Mouse (Mus musculus) CD4-positive helper T cell, adult 2 months (primary cell): ENCODE measurements at regions not wholly inside any gene's neighbourhood (a gene's known extent, or its start where the extent isn't known, plus 50 kb on each side); places are given as distances from the start of the nearest gene placed in this dataset.
"Not testable (repeated sequence)": the region's sequence is repeated elsewhere in the genome, so short reads cannot be mapped to it uniquely, and the experiment has no call there.

Experiments
- DNase-seq: peaks from one replicate; pipeline ENCODE4 v3.0.0-alpha.2; 2012; ENCODE audit warnings: low read depth, missing footprints, low spot score

DNA sequence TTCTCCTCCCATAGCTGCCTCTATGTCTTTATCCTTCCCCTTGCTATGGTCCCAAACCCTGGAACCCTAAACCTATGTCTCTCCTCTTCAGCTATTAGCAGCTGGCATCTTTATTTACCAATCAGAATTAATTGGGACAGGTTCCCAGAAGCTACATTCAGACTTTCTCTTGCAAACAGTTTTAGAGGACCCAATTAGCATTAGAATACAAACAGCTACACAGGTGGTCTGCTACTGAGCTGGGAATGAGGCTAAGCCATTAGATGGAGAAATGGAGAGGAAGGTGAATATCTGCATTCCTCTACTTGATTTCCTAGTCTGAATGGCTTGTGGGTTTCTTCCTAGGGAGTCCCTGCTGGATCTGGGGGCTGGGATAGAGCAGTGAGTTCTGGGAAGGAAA lies 611.9 kb downstream of the A830018L16Rik start:
- no peak for DNase-seq

DNA sequence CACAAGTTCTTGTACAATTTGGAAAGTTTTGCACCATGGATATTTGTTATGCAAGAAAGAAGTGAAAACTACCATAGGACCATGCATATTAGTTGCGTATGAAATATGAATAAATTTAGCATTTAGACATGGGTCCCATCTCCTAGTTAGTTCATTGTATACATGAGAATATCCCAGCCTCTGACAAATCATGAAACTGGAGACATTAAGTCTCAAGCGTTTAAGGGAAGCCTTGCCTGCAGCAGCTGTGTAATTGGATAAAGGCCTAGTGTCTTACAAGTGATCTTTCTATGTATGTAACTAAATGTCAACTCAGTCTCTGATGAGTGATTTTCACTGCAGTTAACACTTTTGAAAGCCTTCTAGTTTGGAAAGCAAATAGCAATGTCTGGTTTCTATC lies 613.5 kb downstream of the A830018L16Rik start:
- no peak for DNase-seq

DNA sequence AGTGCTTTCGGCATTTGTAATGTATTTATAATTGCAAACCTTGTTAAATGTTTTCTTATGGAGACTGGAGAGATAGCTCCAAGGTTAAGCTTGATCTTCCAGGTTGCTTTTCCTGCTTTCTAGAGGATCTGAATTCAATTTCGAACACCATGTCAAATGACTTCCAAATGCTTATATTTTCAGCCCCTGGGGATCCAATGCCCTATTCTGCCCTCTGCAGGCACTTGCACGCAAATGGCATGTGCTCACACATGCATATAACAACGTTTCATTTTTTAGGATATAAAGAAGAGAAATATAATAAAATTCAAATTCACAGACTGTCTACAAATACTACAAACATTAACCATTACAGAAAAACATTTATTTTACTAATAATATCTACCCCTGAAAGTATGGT lies 614.2 kb downstream of the A830018L16Rik start:
- no peak for DNase-seq

DNA sequence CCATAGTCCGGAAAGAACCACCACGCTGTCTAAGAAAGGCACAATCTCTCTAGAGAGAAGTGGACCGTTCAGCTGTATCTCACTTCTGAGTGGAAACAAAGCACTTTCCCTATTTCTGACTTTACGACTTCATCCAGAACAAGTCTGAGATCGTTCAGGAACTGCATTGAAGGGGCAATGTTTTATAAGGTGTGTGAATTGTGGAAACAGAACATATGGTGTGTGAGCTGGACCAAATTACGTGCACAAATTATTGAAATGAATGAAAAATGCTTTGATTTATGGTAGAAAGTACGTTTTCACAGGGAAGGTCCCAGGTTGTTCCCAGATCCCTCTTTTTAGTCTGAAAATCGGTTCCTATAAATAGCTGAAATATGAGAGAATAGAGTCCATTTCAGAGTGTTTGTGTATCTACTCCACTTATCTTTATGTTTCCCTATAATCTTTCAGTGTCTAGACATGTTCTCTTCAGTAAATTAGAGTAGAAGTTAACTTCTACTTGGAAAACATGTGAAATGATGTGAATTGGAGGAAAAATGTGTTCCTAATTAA lies 638.1 kb downstream of the A830018L16Rik start:
- DNase-seq: no peak

DNA sequence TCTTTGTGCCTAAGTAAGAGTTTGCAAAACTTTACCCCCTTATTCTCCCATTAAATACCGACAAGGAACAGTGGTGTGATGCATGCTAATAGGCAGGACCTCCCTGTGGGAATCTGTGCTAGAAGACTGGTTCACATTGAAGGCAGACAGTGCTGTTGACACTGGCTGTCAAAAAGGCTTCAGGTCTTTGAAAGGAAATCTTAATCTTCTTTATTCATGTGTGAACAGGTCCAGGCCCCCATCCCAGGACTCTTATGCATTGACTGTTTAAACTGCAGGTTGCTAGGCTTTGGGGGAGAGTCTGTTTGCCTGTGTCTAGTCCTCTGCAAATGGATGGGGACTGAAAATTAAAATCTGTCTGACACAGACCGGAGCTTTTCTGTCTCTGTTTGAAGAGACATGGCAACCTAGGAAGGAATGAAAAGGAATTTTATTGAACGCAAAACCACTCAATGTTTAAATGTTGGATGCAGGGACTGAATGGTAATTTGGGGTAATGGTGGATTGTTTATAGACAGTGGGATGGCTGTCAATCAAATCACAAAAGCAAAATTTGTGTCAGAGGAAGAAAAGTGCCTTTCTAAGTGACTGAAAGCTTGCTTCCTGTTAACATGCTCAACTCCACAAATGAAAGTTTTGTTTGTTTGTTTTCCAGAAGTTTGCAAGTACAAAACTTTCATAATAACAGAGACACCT lies 642.1 kb downstream of the A830018L16Rik start:
- no peak for DNase-seq

DNA sequence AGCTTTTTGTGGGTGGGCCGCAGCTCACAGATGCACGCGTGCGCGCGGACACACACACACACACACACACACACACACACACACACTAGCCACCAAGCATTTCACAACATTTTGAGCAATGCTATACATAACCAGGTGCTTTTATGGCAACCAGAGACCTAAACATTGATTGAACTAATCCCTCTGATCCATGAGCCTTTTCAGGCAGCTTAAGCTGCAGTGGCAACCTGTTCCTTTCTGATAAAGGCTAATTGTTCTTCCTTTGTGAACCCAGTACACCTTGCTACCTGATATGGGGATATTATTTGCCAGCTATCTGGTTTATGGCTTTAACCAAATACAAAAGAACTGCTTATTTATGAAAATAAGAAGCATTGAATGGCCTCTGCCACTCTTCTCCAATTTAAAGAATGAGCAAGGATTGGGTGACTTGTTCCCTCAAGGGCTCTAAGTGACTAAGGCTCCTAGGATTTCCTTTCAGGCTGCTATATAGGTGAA lies 651.2 kb downstream of the A830018L16Rik start:
- DNase-seq: no peak

DNA sequence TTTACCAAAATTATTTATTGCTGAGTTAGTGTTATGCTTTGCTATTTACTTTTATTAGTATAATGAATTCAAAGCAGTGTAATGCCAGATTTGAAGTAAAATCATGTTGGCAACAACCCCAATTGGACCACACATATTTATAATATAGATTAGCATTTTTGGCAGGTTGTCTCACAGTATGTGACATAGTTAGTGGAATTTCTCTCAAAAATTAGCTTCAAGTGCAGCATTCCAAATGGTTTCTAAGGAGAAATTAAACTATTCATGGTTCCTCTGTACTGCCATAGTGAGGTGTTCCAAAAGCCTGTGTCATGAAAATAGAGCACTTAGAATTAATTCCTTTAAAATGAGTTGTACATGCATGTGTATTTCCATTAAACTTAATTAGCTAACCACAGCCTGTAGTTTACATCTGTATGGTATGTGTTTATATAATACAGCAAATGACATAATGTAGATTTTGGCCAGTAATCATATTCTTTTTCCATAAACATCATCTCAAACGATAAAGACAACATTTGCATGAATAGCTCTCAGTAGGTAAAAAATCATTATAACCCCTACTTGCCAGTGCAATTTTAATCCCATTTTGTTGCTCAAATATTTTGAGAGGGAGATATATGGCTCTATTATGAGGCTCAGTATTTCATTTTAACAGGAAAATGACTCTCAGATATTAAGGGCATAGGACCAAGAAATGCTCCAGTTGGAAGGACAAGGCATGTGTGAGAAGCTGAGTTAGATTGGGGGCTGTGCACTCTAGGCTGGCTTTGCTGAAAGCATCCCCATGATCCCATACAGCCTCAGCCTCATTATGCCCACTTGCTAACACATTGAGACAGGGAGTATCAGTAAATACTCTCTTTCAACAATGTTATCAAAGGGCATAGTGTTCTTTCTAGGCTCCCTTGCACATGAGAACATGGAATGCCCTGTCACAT lies 678.9 kb downstream of the A830018L16Rik start:
- DNase-seq: no peak

DNA sequence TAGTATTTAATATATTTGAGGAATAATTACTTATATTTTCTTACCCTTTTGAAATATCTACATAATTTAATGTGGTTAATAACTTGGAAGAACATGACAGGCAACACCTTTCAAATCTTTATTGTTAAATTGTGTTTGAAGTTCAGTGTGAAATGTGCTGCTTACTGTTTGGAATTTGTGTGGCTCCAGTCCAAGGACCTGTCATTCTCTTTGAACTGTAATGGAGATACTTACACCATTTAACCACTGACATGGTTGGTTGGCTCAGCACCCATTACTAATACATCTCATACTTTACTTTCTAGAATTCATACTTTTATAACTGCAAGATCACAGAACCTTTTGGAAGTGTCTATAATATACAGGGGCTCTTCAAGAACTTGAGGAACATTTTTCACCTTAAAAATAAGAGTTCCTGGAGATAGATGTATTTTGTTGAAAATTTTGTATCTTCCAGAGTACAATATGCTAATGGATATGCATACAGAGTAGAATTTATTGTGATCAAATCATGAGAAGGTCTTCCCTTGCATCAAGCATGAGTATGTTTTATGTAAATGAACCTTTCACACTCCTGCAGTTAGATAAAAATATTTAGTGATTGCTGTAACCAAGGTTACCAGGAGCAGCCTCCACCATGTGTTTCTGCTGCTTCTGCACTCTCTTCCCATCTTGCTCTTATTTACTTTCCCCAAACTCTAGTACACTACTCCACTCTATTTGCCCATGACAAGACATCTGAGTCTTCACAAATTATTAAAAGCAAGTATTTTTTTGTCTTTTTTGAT lies 701.3 kb downstream of the A830018L16Rik start:
- no peak for DNase-seq

DNA sequence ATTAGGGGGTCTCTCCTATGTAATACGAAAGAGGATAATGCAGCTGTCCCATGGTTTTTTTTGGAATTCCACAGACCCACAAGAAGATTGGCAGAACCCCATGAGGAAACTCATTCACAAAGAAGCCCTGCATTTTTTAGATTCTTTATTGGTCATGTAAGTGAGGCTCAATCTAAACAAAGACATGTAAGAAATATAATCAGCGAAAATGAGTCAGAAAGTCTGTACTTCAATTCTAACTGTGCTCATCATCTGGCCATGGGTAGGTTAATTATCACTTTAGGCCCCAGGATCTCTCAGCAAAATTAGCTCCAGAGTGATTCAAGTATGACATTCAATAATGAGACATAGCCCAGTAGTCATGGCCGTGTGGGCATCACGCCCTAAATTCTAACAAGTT lies 703.2 kb downstream of the A830018L16Rik start:
- DNase-seq: no peak

DNA sequence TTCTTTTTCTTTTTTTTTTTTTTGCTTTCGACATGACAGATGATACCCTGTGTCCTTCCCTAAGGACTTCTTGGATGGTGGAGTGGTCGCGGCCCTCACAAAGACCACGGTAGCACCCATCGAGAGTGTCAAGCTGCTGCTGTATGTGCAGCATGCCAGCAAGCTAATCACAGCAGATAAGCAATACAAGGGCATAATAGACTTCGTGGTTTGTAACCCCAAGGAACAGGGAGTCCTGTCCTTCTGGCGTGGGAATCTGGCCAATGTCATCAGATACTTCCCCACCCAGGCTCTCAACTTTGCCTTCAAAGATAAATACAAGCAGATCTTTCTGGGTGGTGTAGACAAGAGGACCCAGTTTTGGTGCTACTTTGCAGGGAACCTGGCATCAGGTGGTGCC lies 707.0 kb downstream of the A830018L16Rik start:
- DNase-seq: no peak

DNA sequence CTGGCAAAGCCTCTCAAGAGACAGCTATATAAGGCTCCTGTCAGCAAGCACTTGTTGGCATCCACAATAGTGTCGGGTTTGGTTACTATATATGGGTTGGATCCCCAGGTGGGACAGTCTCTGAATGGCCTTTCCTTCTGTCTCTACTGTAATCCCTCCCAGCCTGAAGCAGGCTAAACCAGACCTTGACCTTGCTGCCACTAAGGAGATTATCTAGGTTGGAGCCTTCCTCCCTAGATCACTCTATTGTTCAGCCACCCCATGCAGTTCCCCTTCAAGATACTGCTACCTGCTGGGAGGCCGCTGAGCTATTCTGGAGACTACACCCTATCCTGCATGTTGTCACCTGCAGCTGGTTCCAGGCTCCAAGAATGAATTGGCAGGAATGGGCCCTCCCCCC lies 712.7 kb downstream of the A830018L16Rik start:
- DNase-seq: not testable (repeated sequence)

DNA sequence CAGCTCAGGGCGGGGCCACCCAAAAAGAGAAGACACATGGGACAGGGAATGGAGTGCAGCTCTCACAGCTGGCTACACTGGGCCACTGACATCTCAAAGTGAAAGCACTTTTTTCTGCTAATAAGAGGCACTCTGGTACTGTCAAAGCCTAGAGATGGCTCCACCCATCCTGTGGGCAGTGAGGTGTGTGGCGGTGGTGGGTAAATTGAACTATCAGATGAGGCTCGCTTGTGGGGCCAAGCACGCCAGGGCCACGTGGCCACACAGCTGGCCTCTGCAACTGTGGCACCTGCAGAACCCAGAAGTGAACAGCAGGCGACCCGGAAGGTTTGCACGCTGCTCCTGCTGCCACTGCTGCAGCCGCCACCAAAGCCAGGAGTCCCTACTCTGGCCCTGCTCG lies 756.6 kb downstream of the A830018L16Rik start:
- DNase-seq: no peak

DNA sequence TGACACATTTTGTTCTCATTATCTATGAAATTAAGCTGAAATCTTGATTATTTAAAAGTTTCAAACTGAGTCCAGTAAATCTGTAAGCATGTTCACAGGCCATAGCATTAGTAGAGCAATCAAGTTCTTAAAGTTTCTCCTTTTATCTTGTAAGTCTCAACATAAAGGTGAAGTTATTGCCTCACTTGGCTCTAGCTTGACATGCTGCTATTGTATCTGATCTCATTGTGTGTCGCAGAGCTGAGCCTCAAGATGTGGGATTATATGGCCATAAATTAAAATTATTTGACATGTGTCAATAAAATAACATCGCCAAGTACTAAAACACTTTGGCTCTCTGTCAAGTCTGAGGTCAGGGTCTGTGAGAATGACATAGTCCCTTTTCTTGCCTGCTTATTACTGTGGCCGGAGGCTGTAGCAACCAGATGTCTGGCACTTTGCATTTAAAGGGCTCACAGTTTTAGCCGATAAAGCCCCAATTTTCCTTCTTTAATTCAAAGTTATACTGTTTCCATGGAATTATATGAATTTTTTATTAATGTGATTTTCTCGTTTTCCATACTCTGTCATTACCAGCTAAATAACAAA lies 775.8 kb downstream of the A830018L16Rik start:
- DNase-seq: no peak

DNA sequence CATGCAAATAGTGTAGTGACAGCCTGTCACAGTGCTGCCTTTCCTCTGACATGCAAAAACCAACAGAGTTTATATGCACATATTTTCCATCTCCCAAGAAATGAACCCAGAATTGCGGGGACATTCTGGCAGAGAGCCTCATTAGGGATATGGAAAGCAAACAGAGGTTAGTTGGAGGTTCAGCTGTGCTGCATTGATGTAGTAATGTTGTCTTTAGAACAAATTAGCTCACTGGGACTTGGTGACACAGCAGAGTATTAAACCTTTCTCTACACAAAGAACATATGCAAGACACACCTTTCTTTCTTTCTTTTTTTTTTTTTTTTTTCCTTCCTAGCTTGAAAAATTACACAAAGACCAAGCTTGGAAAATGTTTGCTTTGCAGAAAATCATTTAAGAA lies 778.7 kb downstream of the A830018L16Rik start:
- DNase-seq: no peak

DNA sequence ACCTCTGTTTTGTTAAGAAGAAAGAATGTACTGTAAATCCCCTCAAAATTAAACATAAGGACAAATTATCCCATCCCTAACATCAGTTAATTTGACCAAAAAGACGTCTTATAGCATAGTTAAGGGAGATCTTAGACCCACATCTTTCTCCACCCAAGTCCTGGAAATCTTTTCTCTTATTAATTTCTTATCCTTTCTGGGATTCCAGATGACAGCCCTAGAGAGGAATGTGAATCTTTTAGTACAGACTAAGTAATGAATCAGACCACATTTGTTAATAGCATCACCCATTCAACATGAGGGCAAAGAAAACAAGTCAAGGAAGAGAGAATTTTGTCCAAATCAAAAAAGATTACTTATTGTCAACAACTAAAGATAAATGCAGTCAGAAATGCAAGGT lies 817.2 kb downstream of the A830018L16Rik start:
- DNase-seq: no peak

DNA sequence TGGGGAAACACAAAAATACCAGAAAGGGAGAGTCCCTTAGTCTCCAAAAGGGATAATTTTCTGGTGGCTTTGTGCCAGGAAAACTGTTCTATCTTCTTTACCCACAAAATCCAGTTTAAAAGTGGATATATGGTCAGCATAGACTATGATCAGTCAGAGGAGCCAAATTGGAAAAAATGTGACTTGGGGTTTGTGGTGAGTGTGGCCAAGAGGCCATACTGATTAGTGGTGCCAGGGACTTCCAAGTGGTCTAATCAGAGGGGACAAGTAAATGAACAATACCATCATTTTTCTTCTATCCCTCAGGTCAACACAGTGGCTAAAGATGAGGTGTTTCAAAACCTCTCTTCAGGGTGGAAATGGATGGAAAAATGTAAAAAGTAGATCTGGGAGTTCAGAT lies 828.2 kb downstream of the A830018L16Rik start:
- DNase-seq: no peak

DNA sequence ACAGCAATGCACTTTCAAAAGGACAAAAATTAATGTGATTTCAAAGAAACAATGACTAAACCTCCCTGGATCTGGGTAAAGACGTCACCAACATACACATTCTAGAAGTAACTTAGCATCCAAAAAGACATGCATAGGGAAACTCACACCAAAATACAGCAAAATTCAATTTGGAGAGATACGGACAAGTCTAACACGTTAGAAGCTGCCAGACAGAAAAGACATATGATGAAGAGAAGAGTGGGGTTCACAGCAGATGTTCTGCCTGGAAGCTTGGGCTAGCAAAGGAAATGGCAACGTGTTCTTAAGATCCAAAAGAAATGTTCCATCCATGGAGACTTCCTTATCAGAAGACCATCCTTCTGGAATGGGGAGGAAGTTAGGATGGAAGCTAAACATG lies 868.6 kb downstream of the A830018L16Rik start:
- no peak for DNase-seq

DNA sequence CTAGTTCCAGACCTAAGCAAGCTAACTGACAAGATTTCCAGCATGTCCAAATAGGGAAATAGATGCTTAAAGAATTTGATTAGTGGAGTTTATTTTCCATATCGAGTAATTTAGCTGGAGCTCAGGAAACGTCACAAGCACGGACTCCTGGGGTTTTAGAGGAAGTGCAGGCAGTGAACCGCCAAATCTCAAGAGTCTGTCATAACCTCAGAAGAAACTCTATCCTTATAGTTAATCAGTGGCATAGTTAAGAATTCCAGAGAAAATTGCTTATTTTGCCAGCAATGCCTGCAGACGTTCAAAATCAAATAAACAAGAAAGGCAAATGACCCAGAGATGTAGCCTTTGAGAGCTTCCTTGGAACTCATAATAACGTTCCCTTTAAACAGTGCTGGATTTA lies 871.6 kb downstream of the A830018L16Rik start:
- no peak for DNase-seq

DNA sequence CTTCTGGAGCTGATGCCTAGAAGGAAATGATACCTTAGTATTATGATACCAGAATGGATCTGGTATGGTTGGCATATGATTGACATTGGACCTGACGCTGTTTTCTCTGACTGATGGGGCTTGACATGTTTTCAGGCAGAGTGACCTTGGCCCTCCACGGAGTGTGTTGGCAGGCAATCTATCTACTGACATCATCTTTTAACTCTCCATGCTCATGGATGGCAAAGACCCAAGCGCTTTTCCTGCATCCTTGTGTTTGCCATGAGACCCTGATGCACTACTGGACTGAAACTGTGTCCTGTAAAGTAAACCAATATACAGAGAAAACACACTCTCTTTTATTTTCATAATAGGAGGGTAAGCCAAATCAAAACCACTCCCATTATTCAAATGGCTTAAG lies 872.1 kb downstream of the A830018L16Rik start:
- no peak for DNase-seq

DNA sequence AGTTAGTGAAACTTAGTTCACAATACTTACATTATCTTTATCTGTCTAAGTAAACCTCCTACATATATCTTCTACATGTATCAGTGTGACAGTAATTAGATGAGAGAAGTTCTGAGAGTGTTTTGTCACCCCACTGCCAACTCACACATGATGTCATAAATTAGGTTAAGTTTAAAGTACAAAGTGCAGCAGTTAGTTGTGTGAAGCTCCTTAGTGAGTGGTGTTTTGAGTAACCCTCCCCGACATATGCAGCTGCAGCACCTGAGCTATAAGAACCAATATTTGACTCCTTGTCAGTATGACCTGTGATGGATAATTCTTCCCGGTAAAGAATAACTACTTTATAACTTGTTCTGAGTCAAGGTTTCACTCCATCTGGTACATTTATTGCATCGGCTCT lies 874.6 kb downstream of the A830018L16Rik start:
- DNase-seq: no peak

DNA sequence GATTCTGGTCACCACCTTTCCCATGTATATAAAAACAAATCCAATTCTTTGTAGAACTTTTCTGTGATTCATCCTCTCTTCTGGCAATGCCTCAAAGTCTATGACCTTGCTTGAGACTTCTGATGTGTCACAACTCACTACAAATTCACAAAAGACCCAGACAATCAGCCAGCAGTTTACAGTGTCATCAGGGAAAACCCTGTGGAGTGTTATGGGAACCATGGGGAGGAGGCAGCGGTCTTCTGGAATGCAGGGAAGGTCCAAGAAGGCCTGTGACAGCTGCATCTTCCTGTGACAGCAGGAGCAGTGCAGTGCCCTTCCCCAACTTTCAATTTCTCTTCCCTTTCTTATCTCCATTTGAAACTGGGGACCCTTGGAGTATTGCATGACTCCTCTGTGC lies 877.9 kb downstream of the A830018L16Rik start:
- DNase-seq: no peak
